Mouse (Mus musculus): ENCODE measurements at regions not wholly inside any gene's neighbourhood (a gene's known extent, or its start where the extent isn't known, plus 50 kb on each side); places are given as distances from the start of the nearest gene placed in this dataset.

GRCm38 (mm10) chr4:53354961-53355360 is 85.3 kb upstream of the Slc44a1 start:
- TF ChIP-seq CTCF (conservative IDR thresholded peaks at IDR 0.05 in 1 of 2, IDR thresholded peaks at IDR 0.05 in 1 of 2; ENCODE audit: low read depth in 2 of 2, low read length in 2 of 2) (peak in 1 of 2 experiments; percentile 70; a peak in 2 of 4 replicates), ZNF384 (IDR thresholded peaks at IDR 0.05; ENCODE audit: low read depth, low read length) (no peak), EP300 (IDR thresholded peaks at IDR 0.05; ENCODE audit: low read length) (no peak)
